Mouse (Mus musculus) bone marrow macrophage, adult 2 months (primary cell): ENCODE results near the gene Grpel1.

Experiments used
- CTCF ChIP-seq: IDR thresholded peaks from 2 replicates; pipeline ENCODE4 v1.5.1; 2012; ENCODE audit warnings: low read depth, mild to moderate bottlenecking, low read length, moderate library complexity
- POLR2A ChIP-seq: IDR thresholded peaks from 2 replicates; pipeline ENCODE4 v1.6.1; 2012; ENCODE audit warnings: mild to moderate bottlenecking, low read depth, low read length, borderline replicate concordance

GRCm38 (mm10) chr5:36523219-36523703 is 58.5 kb downstream of the Grpel1 start:
- TF ChIP-seq CTCF: no peak
- TF ChIP-seq POLR2A: no peak
